ENCODE assay signal across 11 mouse cellular contexts in the genomic region with DNA sequence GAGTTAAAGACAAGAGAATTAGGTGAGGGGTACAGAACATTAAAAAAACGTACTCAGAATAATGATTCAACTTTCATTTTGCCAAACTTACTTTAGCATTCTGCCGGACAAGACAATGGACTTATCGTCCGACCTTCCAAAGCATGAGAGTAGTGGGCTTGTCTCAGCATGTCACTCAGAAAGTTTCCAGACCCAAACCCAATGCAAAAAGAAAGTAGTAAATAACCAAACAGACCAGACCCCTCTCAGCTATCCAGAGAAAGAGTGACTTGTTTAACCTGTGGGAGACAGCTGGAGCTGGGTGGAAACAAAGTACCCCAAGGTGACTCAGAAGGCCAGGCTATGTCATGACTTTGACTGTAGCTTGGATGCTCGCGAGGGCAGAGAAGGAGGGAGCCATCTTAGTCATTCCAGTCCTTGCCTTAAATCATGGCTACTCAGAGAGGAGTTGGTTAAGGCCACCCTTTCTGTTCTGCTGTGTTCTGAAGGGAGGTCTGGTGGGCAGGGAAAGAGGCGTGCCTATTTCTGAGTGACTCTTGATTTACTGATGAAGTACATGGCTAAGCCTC. TPM values are rescaled to one million over a fixed set of nuclear protein-coding genes. Genes with fewer than 3 reads are reported as not detected.
DNase-seq lines count a peak whose midpoint lies in the region; ATAC-seq and TF ChIP-seq lines count a peak whose summit lies in the region.
"Had no signal": no experiment of that assay in that cellular context is flagged by ENCODE, and none has a peak within 500 bp of the region (broad histone marks: within the 10 kb centered on the region; RNA-seq: fewer than 3 reads in every experiment).

No protein-coding gene starts in this region.

- dilution Hi-C loops in CH12.LX (cut with MboI; ENCODE audit: extremely low pct_ligation_motif_present, extremely low pct_unique_long_range_greater_than_20kb, low sequenced_read_pairs) = no loop called here

- TF ChIP-seq CTCF in CH12.LX (conservative IDR thresholded peaks at IDR 0.05 in 1 of 2, IDR thresholded peaks at IDR 0.05 in 1 of 2; ENCODE audit: low read depth in 2 of 2, low read length in 2 of 2) = no peak
- no peak for TF ChIP-seq CTCF in kidney, adult 2 months (conservative IDR thresholded peaks at IDR 0.05; ENCODE audit: insufficient read depth, insufficient read length, low read depth, low read length)

- H3K9me3 ChIP-seq in hindbrain, embryonic 14.5 days (ENCODE audit: control insufficient read depth, low read length) = no peaks in the 10 kb centered on the region
- no peaks in the 10 kb centered on the region for H3K9me3 ChIP-seq in hindbrain, embryonic 11.5 days (ENCODE audit: control insufficient read depth, low read length)
- H3K9me3 ChIP-seq in CH12.LX (replicated peaks; ENCODE audit: low read length) = peaks cover 5% of the 10 kb centered on the region
- H3K9me3 ChIP-seq in liver, embryonic 15.5 days (replicated peaks) = no peaks in the 10 kb centered on the region
- H3K9me3 ChIP-seq: forebrain, embryonic 10.5 days; stomach, embryonic 15.5 days had no signal

- in situ Hi-C loops in CH12.LX (cut with MboI; ENCODE audit: low pct_ligation_motif_present, low pct_unique_long_range_greater_than_20kb, low sequenced_read_pairs) = no loop called here

- H3K4me1 ChIP-seq in hindbrain, embryonic 14.5 days (replicated peaks; ENCODE audit: control insufficient read depth, insufficient read depth, low read length) = peaks cover 25% of the 10 kb centered on the region
- H3K4me1 ChIP-seq in hindbrain, embryonic 11.5 days (replicated peaks; ENCODE audit: control insufficient read depth, insufficient read depth, low read length) = no peaks in the 10 kb centered on the region
- peaks cover 6 to 32% of the 10 kb centered on the region in 2 experiments; a peak in 3 of 4 replicates for H3K4me1 ChIP-seq in CH12.LX (ENCODE audit: control insufficient read depth in 1 of 2, insufficient read depth in 2 of 2)
- H3K4me1 ChIP-seq in liver, embryonic 15.5 days (replicated peaks) = peaks cover 73% of the 10 kb centered on the region
- no peaks in the 10 kb centered on the region for H3K4me1 ChIP-seq in kidney, adult 2 months (ENCODE audit: control insufficient read depth, insufficient read depth, low read length)

- H3K36me3 ChIP-seq in hindbrain, embryonic 14.5 days (replicated peaks; ENCODE audit: control insufficient read depth, insufficient read depth) = peaks cover 18% of the 10 kb centered on the region; the same call in 1 of the 2 replicates
- no peaks in the 10 kb centered on the region; the same call in 1 of the 2 replicates for H3K36me3 ChIP-seq in hindbrain, embryonic 11.5 days (ENCODE audit: control insufficient read depth, insufficient read depth, low read length)
- H3K36me3 ChIP-seq in CH12.LX (replicated peaks in 1 of 2; ENCODE audit: control insufficient read depth in 1 of 2, insufficient read depth in 1 of 2, low read length in 1 of 2) = peaks cover 19 to 29% of the 10 kb centered on the region in 2 experiments
- peaks cover 32% of the 10 kb centered on the region for H3K36me3 ChIP-seq in liver, embryonic 15.5 days (replicated peaks)
- no peaks in the 10 kb centered on the region for H3K36me3 ChIP-seq in kidney, adult 2 months (ENCODE audit: control insufficient read depth, insufficient read depth, low read length)

- no peak overlapping the region for H3K27ac ChIP-seq in hindbrain, embryonic 14.5 days
- no peak overlapping the region for H3K27ac ChIP-seq in hindbrain, embryonic 11.5 days (ENCODE audit: low read depth, low read length)
- H3K27ac ChIP-seq in CH12.LX (ENCODE audit: insufficient read depth, low read depth) = peak overlapping the region; percentile 78
- H3K27ac ChIP-seq in liver, embryonic 15.5 days (replicated peaks) = peak overlapping the region; percentile 92
- no peak overlapping the region for H3K27ac ChIP-seq in kidney, adult 2 months (ENCODE audit: insufficient read depth, low read depth, low read length)
- H3K27ac ChIP-seq: stomach, embryonic 15.5 days had no signal

- WGBS in hindbrain, embryonic 14.5 days = 90% methylated on average over 7 of the region's 7 CpGs
- 91% methylated on average over 7 of the region's 7 CpGs for WGBS in hindbrain, embryonic 11.5 days
- 82% methylated on average over 7 of the region's 7 CpGs for WGBS in liver, embryonic 15.5 days (ENCODE audit: insufficient replicate concordance)
- whole genome bisulfite sequencing in kidney, adult 2 months = 88% methylated on average over 7 of the region's 7 CpGs

- no peaks in the 10 kb centered on the region for H3K27me3 ChIP-seq in hindbrain, embryonic 14.5 days (ENCODE audit: control insufficient read depth, insufficient read depth, low read length)
- no peaks in the 10 kb centered on the region for H3K27me3 ChIP-seq in hindbrain, embryonic 11.5 days (ENCODE audit: control insufficient read depth, insufficient read depth, low read length)
- H3K27me3 ChIP-seq in CH12.LX (replicated peaks) = no peaks in the 10 kb centered on the region
- H3K27me3 ChIP-seq in liver, embryonic 15.5 days = no peaks in the 10 kb centered on the region
- H3K27me3 ChIP-seq in kidney, adult 2 months (replicated peaks; ENCODE audit: control insufficient read depth, insufficient read depth, low read length) = no peaks in the 10 kb centered on the region
- H3K27me3 ChIP-seq: stomach, embryonic 15.5 days had no signal

- H3K4me2 ChIP-seq in hindbrain, embryonic 14.5 days (replicated peaks) = peak overlapping the region; percentile 89; the same call in 1 of the 2 replicates
- H3K4me2 ChIP-seq in hindbrain, embryonic 11.5 days (replicated peaks; ENCODE audit: low read depth, low read length) = no peak overlapping the region
- peak overlapping the region; percentile 97 for H3K4me2 ChIP-seq in CH12.LX (ENCODE audit: insufficient read depth, low read depth, poor library complexity, severe bottlenecking)
- H3K4me2 ChIP-seq in liver, embryonic 15.5 days = peak overlapping the region; percentile 98
- H3K4me2 ChIP-seq: stomach, embryonic 15.5 days had no signal

- no peak overlapping the region for H3K9ac ChIP-seq in hindbrain, embryonic 14.5 days
- no peak overlapping the region for H3K9ac ChIP-seq in hindbrain, embryonic 11.5 days (ENCODE audit: low read depth, low read length)
- H3K9ac ChIP-seq in CH12.LX (ENCODE audit: insufficient read depth, low read depth) = peak overlapping the region; percentile 88
- H3K9ac ChIP-seq in liver, embryonic 15.5 days = peak overlapping the region; percentile 94
- H3K9ac ChIP-seq: stomach, embryonic 15.5 days had no signal

- ATAC-seq in hindbrain, embryonic 14.5 days (ENCODE audit: low FRiP score) = no peak
- no peak for ATAC-seq in hindbrain, embryonic 11.5 days (ENCODE audit: low FRiP score)
- ATAC-seq in liver, embryonic 15.5 days (ENCODE audit: insufficient read depth) = no peak

- no peak overlapping the region for H3K4me3 ChIP-seq in hindbrain, embryonic 14.5 days (replicated peaks; ENCODE audit: low read length)
- H3K4me3 ChIP-seq in hindbrain, embryonic 11.5 days (ENCODE audit: low read depth, low read length) = no peak overlapping the region
- peak overlapping the region; percentile 61 to 85 (median 81) for H3K4me3 ChIP-seq in CH12.LX (replicated peaks in 1 of 3; ENCODE audit: low read depth in 2 of 3, low read length in 2 of 3, poor library complexity in 1 of 3)
- H3K4me3 ChIP-seq in liver, embryonic 15.5 days (replicated peaks) = peak overlapping the region; percentile 85
- no peak overlapping the region for H3K4me3 ChIP-seq in kidney, adult 2 months (ENCODE audit: insufficient read depth, low read depth, low read length)

- DNase-seq in hindbrain, embryonic 14.5 days (ENCODE audit: low spot score) = no peak
- DNase-seq in hindbrain, embryonic 11.5 days (ENCODE audit: low spot score) = no peak
- DNase-seq in CH12.LX (ENCODE audit: extremely low read depth) (peak; percentile 82), adipocyte (ENCODE audit: low spot score) (peak; percentile 50)
- DNase-seq in kidney, adult 2 months = no peak
- DNase-seq in urinary bladder, postnatal 14 days (ENCODE audit: low spot score) = no peak
- DNase-seq: gastrocnemius, postnatal 36 days; kidney, postnatal 10 days had no signal

- TF ChIP-seq POLR2A in CH12.LX (IDR thresholded peaks at IDR 0.05; ENCODE audit: low read depth, low read length) = peak; percentile 47; the same call in 1 of the 2 replicates
- TF ChIP-seq POLR2A in kidney, adult 2 months (IDR thresholded peaks at IDR 0.05; ENCODE audit: low read depth, low read length) = no peak

- TF ChIP-seq RAD21 in CH12.LX (IDR thresholded peaks at IDR 0.05; ENCODE audit: low read depth, low read length) = no peak

- peak; percentile 51 for TF ChIP-seq EP300 in CH12.LX (IDR thresholded peaks at IDR 0.05; ENCODE audit: low read length)

- H3K79me2 ChIP-seq in CH12.LX (replicated peaks; ENCODE audit: control insufficient read depth, extremely low read depth, insufficient read depth, poor library complexity, severe bottlenecking) = peaks cover 60% of the 10 kb centered on the region

TF ChIP-seq in CH12.LX, 34 proteins besides CTCF, POLR2A, EP300 and RAD21 (continues in another document):
- TF ChIP-seq MEF2A (IDR thresholded peaks at IDR 0.05; ENCODE audit: borderline replicate concordance, low read depth, low read length) (0 out of 2 replicates have a peak, but pooled peaks have one; percentile 52), ZNF384 (IDR thresholded peaks at IDR 0.05; ENCODE audit: low read depth, low read length) (no peak), ETS1 (conservative IDR thresholded peaks at IDR 0.05; ENCODE audit: low read depth, low read length) (peak; percentile 73; the same call in 1 of the 2 replicates), IRF4 (IDR thresholded peaks at IDR 0.05; ENCODE audit: low read depth, low read length) (peak; percentile 81), USF2 (conservative IDR thresholded peaks at IDR 0.05; ENCODE audit: low read depth, low read length) (no peak), PAX5 (IDR thresholded peaks at IDR 0.05; ENCODE audit: low read length) (no peak), MXI1 (IDR thresholded peaks at IDR 0.05; ENCODE audit: low read depth, low read length) (peak; percentile 80), CHD2 (IDR thresholded peaks at IDR 0.05; ENCODE audit: low read length) (peak; percentile 73), TCF12 (IDR thresholded peaks at IDR 0.05; ENCODE audit: low read depth, low read length) (peak; percentile 42; the same call in 1 of the 2 replicates), ELF1 (IDR thresholded peaks at IDR 0.05; ENCODE audit: low read depth, low read length) (no peak), KAT2A (IDR thresholded peaks at IDR 0.05; ENCODE audit: insufficient replicate concordance, low read length) (0 out of 2 replicates have a peak, but pooled peaks have one; percentile 19)

RNA-seq across cellular contexts. Expression of a gene that starts 2.8 kb away (rescaled TPM):
- polyA plus RNA-seq in hindbrain, embryonic 14.5 days (2014; fragmentation: Nextera tagmentation; extraction: Ambion mirVana) = 36.1 and 38.2 TPM in 2 replicates
- polyA plus RNA-seq in hindbrain, embryonic 11.5 days (2014; fragmentation: Nextera tagmentation; extraction: Ambion mirVana) = 23.9 and 28.5 TPM in 2 replicates
- total RNA-seq in CH12.LX (2012; rRNA removed) (74.2 and 83.2 TPM in 2 replicates), CH12.LX (2014; rRNA removed) (32.0 and 34.7 TPM in 2 replicates)
- polyA plus RNA-seq in CH12.LX (2012; ENCODE audit: insufficient read length, low read depth) = 44.0 and 44.5 TPM in 2 replicates
- 25.7 and 25.8 TPM in 2 replicates for polyA plus RNA-seq in liver, embryonic 15.5 days (2015; fragmentation: Nextera tagmentation; extraction: Ambion mirVana)
- 7.1 and 7.4 TPM in 2 replicates for polyA plus RNA-seq in kidney, adult 2 months (2012; rRNA removed)

Comparison
In these comparisons a context has a peak if more than half of its experiments do, and no peak if none do; other contexts are left out.
1. DNase-seq: peak in CH12.LX (single experiment) and adipocyte (single experiment); none in hindbrain, embryonic 14.5 days (single experiment), hindbrain, embryonic 11.5 days (single experiment), kidney, adult 2 months (single experiment) and urinary bladder, postnatal 14 days (single experiment).
2. H3K27ac ChIP-seq: peak in CH12.LX (single experiment) and liver, embryonic 15.5 days (single experiment); none in hindbrain, embryonic 14.5 days (single experiment), hindbrain, embryonic 11.5 days (single experiment) and kidney, adult 2 months (single experiment).
3. H3K4me3 ChIP-seq: peak in CH12.LX (3 of 3) and liver, embryonic 15.5 days (single experiment); none in hindbrain, embryonic 14.5 days (single experiment), hindbrain, embryonic 11.5 days (single experiment) and kidney, adult 2 months (single experiment).
4. H3K9ac ChIP-seq: peak in CH12.LX (single experiment) and liver, embryonic 15.5 days (single experiment); none in hindbrain, embryonic 14.5 days (single experiment) and hindbrain, embryonic 11.5 days (single experiment).